Mouse (Mus musculus) lung, postnatal 0 days (tissue): ENCODE results near the gene Ttc22.

ENCODE experiments used
- CTCF ChIP-seq: IDR thresholded peaks from 2 replicates; pipeline ENCODE4 v1.5.1; 2016; ENCODE audit warnings: antibody characterized with exemption, mild to moderate bottlenecking
- EP300 ChIP-seq: IDR thresholded peaks from 2 replicates; pipeline ENCODE4 v1.6.1; 2016; ENCODE audit warnings: antibody characterized with exemption, mild to moderate bottlenecking, control low read depth

DNA sequence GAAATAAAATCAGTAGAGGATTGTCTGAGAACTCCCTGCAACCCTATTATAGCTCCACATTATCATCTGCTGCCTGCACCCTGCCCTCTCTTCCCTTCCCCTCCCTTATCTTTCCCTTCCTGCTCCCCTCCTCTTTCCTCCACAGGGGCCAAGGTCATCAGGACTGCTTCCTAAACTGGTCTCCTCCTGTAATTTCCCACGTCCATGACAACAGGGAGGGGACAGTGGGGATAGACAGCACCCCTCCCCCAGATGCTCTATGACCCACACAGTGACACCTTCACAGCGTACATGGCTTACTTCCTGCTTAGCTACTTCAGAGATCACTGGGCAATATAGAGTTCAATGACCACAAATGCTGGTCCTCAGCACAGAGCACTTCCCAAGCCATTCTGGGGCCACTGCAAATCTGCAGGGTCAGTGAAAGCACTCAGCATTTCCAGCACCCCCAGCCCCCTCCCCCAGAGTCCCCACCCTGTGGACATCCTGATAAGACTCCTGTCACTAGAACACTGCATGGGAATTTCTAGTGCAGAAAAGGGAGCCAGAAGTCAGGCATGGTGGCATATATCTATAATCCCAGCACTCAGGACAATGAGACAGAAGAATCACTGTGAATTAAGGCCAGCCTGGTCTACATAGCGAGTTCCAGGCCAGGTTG is 66.5 kb downstream of the Ttc22 start:
- TF ChIP-seq CTCF: no peak
- no peak for TF ChIP-seq EP300
